Mouse (Mus musculus): ENCODE results near the gene Hist1h2af.

Hist1h2af gene

DNA sequence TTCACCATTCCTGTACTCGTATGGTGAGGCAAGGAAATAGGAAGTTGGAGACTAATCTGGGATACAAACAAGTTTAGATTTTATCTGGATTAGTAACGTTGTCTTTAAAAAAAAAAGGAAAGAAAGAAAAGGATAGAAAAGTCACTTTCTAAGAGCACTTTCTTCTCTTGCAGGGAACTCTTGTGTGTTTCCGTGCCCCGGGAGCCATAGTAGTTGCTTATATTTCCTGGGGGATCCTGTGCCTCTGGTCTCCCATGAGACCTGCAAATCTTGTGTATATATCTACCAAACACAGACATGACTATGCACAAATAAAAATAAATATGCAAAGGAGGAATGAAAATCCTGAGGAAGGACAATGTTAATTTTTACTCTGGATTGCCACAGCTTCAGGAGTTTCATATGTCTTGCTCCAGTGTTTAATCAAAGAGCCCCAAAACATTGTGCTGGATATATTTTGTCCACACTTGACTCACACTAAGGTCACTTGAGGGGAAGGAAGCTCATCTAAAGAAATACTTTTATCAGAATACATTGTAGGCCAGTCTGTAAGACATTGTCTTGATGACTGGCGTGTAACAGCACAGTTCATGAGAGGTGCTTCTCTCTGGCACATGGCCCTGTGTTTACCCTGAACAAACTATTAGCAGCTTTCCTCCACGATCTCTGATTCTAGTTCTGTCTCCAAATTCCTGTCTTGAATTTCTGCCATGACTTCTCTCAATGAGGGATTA is 43.4 kb downstream of the Hist1h2af start:
- DNase-seq, result no peak

DNA sequence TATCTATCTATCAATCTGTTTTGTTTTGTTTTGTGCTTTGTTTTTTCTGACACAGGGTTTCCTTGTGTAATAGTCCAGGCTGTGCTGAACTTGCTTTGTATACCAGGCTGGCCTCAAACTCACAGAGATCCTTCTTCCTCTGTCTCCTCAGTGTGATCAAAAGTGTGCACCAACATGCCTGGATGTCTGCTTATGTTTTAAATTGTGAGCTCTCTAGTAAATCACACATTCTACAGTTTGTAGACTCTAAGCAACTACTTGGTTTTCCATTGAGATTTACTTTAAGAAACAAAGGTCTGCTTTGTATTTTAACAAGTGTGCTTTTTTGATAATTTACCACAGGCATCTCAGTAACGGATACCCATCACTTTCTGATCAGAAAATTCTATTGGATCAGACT is 44.1 kb downstream of the Hist1h2af start:
- DNase-seq, result no peak

DNA sequence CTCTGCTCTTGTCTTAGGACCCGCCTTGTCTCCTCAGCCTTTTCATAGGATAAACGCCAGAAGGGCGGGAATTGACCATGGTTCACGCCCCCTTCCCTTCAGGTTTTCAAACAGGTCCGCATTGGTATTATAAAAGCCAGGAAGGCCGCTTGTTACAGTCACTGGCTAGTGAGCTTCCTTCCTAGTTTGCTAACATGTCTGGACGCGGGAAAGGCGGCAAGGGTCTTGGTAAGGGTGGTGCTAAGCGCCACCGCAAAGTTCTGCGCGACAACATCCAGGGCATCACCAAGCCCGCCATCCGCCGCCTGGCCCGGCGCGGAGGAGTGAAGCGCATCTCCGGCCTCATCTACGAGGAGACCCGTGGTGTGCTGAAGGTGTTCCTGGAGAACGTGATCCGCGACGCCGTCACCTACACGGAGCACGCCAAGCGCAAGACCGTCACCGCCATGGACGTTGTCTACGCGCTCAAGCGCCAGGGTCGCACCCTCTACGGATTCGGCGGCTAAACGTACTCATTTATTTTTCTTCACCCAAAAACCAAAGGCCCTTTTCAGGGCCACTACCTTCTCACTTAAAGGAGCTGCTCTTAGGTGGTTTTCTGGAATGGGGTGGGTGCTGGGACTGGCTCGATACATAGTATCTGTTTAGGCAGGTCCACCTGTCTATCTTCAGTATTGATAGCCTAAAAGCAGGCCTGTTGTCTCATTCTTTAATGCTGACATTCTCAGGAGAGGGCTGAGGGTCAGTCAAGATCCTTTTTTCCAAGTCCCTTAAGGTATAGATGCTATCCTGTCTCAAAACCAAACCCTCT is 47.9 kb downstream of the Hist1h2af start, which contains the start of gene Hist1h4d:
Hist1h4d (plus strand) TSS at position 191 of the 811 bp plus-strand sequence.
- peak; percentile 95 for DNase-seq

DNA sequence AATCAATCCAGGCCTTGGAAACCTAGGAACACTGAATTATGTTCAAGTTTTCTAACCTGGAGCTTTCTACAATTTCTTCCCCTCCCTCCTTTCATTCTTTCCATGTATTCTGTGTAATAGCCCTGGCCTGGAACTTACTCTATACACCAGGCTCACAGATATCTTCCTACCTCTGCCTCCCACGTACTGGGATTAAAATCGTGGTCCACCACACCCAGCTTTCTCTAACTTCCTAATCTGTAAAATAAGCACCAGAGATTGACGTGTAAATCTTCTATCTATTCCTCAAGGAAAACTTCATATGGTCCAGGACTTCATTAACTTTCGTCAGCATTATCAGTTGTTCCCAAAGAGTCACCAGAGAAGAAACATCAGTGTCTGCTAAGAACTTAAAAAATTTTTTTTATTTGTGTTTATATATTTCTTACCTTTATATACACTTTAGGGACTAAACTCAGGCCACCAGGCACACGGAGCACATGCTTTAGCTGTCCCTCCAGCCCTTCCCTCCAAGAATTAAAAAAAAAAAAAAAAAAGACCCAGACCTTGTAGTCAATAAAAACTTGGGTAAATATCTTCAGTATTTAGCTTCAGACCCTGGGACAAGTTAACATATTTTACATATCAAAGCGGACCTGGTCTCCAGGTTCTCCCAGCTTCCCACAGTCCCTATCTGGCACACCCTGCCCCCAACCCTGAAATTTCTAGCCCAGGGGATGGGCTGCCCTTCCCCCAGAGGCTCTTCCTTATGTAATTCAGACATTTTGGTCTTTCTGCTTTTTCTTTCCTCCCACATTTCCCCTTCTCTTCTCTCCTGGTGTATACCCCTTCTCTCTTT is 48.7 kb downstream of the Hist1h2af start:
- no peak for DNase-seq

DNA sequence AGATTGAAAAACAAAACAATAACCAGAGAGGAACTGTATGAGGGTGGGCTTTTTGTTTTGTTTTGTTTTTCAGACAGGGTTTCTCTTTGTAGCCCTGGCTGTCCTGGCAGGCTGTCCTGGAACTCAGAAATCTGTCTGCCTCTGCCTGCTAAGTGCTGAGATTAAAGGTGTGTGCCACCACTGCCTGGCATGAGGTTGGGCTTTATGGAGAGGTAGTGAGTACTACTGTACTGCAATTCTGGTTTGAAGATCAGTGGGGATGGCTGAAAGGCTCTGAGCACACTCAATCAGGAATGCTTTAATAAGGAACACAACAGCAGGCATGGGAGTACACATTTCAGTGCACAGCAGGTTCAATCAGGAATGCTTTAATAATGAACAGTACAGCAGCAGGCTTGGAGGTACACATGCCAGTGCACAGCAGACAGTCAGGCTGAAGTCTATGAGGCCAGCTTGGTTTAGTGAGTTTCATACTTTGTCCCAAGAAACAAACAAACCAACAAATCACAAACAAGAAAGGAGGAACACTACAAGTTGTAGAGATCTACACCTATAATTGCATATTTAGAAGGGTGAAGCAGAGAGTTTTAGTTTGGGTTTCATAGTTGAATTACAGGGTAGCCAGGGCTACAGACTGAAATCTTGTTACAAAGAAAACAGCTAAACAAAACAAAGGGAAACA is 49.8 kb downstream of the Hist1h2af start:
- DNase-seq, result no peak
